Mouse (Mus musculus) liver, postnatal 0 days (tissue): Measurements from ENCODE around the gene Ube2j2. TPM values are rescaled to one million over a fixed set of nuclear protein-coding genes. Genes with fewer than 3 reads are reported as not detected.

ENCODE experiments used
- ATAC-seq: fragments of 200-750 bp; cut with Nextera tagmentation; 2 replicates; pipeline ENCODE4 v1.8.0; 2017; ENCODE audit warnings: mild to moderate bottlenecking, moderate library complexity
- DNase-seq: peaks from one replicate; pipeline ENCODE4 v3.0.0-alpha.2; 2016
- H3K27ac ChIP-seq: fragments of 300-500 bp; sonication (generic); 2 replicates; pipeline ENCODE4 v1.5.1; 2014; ENCODE audit warnings: antibody characterized with exemption, moderate library complexity, mild to moderate bottlenecking, low read depth
- H3K27me3 ChIP-seq: fragments of 300-500 bp; sonication (generic); 2 replicates; pipeline ENCODE4 v1.6.1; 2014; ENCODE audit warnings: low read length, control low read depth, mixed read lengths; ENCODE audit not compliant: insufficient read depth
- H3K36me3 ChIP-seq: fragments of 300-500 bp; sonication (generic); replicated peaks from 2 replicates; pipeline ENCODE4 v1.6.1; 2014; ENCODE audit warnings: mild to moderate bottlenecking, control low read depth, low read length, moderate library complexity, mixed read lengths; ENCODE audit not compliant: insufficient read depth
- H3K4me1 ChIP-seq: fragments of 300-500 bp; sonication (generic); 2 replicates; pipeline ENCODE4 v1.6.1; 2014; ENCODE audit warnings: antibody characterized with exemption, mild to moderate bottlenecking, control low read depth; ENCODE audit not compliant: insufficient read depth
- H3K4me2 ChIP-seq: fragments of 300-500 bp; sonication (generic); 2 replicates; pipeline ENCODE4 v1.6.1; 2014; ENCODE audit warnings: low read depth, mild to moderate bottlenecking, low read length, moderate library complexity, mixed read lengths
- H3K4me3 ChIP-seq: fragments of 300-500 bp; sonication (generic); 2 replicates; pipeline ENCODE4 v1.5.1; 2014; ENCODE audit warnings: low read depth, low read length
- H3K9ac ChIP-seq: fragments of 300-500 bp; sonication (generic); replicated peaks from 2 replicates; pipeline ENCODE4 v1.6.1; 2014; ENCODE audit warnings: mild to moderate bottlenecking, moderate library complexity
- H3K9me3 ChIP-seq: fragments of 300-500 bp; sonication (generic); 2 replicates; pipeline ENCODE4 v1.6.1; 2016; ENCODE audit warnings: mild to moderate bottlenecking, control low read depth, low read length, mixed read lengths
- CTCF ChIP-seq: sonication (generic); IDR thresholded peaks from 2 replicates; pipeline ENCODE4 v1.5.1; 2016; ENCODE audit warnings: antibody characterized with exemption, low read depth
- EP300 ChIP-seq: IDR thresholded peaks from 2 replicates; pipeline ENCODE4 v1.6.1; 2016; ENCODE audit warnings: antibody characterized with exemption, low read depth, mild to moderate bottlenecking
- WGBS: fragments of 180-500 bp; shearing (Covaris S2); extraction: QIAGEN DNeasy Blood & Tissue Kit; methylation state at CpG from one replicate; pipeline ENCODE4 v1.1.7; 2014; ENCODE audit not compliant: insufficient replicate concordance; 5-methylcytosine and 5-hydroxymethylcytosine counted together
- microRNA-seq: library from miRNA; unstranded; fragments of <30 nt; microRNA quantifications from one replicate; pipeline ENCODE4, GENCODE M21; 2016
- polyA plus RNA-seq: library from polyadenylated mRNA; unstranded; fragments of >200 nt; fragmentation: Nextera tagmentation; extraction: Ambion mirVana; gene quantifications from 2 replicates; pipeline ENCODE4 v1.2.1, GENCODE M21; 2015

Gene Ube2j2
- polyA plus RNA-seq, 1 experiment from 2014 or later, result 45.9 TPM

- H3K9me3 ChIP-seq, result no peaks in the 10 kb centered on the region
- peak overlapping the region; percentile 65 for H3K9ac ChIP-seq
- H3K4me2 ChIP-seq, result peak overlapping the region; percentile 97
- 22% methylated on average over 37 of the region's 37 CpGs for WGBS
- ATAC-seq (no peak), DNase-seq (no peak)
- H3K4me1 ChIP-seq, result peaks cover 34% of the 10 kb centered on the region
- peak overlapping the region; percentile 99 for H3K4me3 ChIP-seq
- H3K36me3 ChIP-seq, result peaks cover 10% of the 10 kb centered on the region
- TF ChIP-seq EP300 (no peak), CTCF (no peak)
- no peaks in the 10 kb centered on the region for H3K27me3 ChIP-seq
- H3K27ac ChIP-seq, result peak overlapping the region; percentile 89
Measured at GRCm38 (mm10) chr4:155991908-155992230, 48.2 kb downstream of the Ube2j2 start.

- H3K9me3 ChIP-seq, result no peaks in the 10 kb centered on the region
- no peaks in the 10 kb centered on the region for H3K27me3 ChIP-seq
- peak; percentile 91 for DNase-seq
- 2% methylated on average over 74 of the region's 99 CpGs for whole genome bisulfite sequencing
- H3K9ac ChIP-seq, result peak within 1 kb of the TSS; percentile 97
- H3K4me2 ChIP-seq, result peak within 1 kb of the TSS; percentile 97
- peak within 1 kb of the TSS; percentile 99 for H3K4me3 ChIP-seq
- H3K27ac ChIP-seq, result peak within 1 kb of the TSS; percentile 93
- peaks cover 16% of the 10 kb centered on the region for H3K36me3 ChIP-seq
- peak; percentile 81 for TF ChIP-seq CTCF
- TF ChIP-seq EP300, result no peak
- peak; percentile 87 for ATAC-seq
- peaks cover 34% of the 10 kb centered on the region for H3K4me1 ChIP-seq
Measured at GRCm38 (mm10) chr4:155992241-155992905, 48.7 kb downstream of the Ube2j2 start, which contains the start of the genes B3galt6 and Sdf4. TSS of gene B3galt6 (minus strand) at chr4:155992649. TSS of gene Sdf4 (plus strand) at chr4:155992872.

- TF ChIP-seq CTCF, result peak; percentile 14; the same call in 1 of the 2 replicates
- TF ChIP-seq EP300, result peak; percentile 66
- Histone ChIP-seq H3K9ac (peak overlapping the region; percentile 97), H3K27ac (peak overlapping the region; percentile 93), H3K36me3 (peaks cover 20% of the 10 kb centered on the region), H3K4me2 (peak overlapping the region; percentile 78), H3K4me1 (peaks cover 32% of the 10 kb centered on the region), H3K9me3 (no peaks in the 10 kb centered on the region), H3K27me3 (no peaks in the 10 kb centered on the region), H3K4me3 (peak overlapping the region; percentile 99)
- DNase-seq (peak; percentile 97), ATAC-seq (peak; percentile 79)
- WGBS, result 2% methylated on average over 60 of the region's 70 CpGs
Measured at GRCm38 (mm10) chr4:155992906-155993547, 49.4 kb downstream of the Ube2j2 start.

GRCm38 (mm10) chr4:155993606-155994005 is 50.0 kb downstream of the Ube2j2 start:
- Histone ChIP-seq H3K4me2 (peak overlapping the region; percentile 78), H3K9me3 (no peaks in the 10 kb centered on the region), H3K4me3 (peak overlapping the region; percentile 99), H3K4me1 (peaks cover 31% of the 10 kb centered on the region), H3K27me3 (no peaks in the 10 kb centered on the region), H3K9ac (peak overlapping the region; percentile 97), H3K36me3 (peaks cover 21% of the 10 kb centered on the region), H3K27ac (peak overlapping the region; percentile 93)
- DNase-seq (no peak), ATAC-seq (no peak)
- whole genome bisulfite sequencing, result 5% methylated on average over 15 of the region's 15 CpGs
- TF ChIP-seq CTCF, result no peak
- no peak for TF ChIP-seq EP300

GRCm38 (mm10) chr4:156004109-156004508 is 60.5 kb downstream of the Ube2j2 start:
- no peak for ATAC-seq
- TF ChIP-seq CTCF (no peak), EP300 (no peak)
- H3K4me2 ChIP-seq, result no peak overlapping the region
- H3K27ac ChIP-seq, result no peak overlapping the region
- H3K9ac ChIP-seq, result no peak overlapping the region
- no peak overlapping the region for H3K4me3 ChIP-seq
- H3K36me3 ChIP-seq, result peaks cover 82% of the 10 kb centered on the region
- no peaks in the 10 kb centered on the region for H3K4me1 ChIP-seq
- no peak for DNase-seq
- 88% methylated on average over 3 of the region's 3 CpGs for WGBS
- no peaks in the 10 kb centered on the region for H3K9me3 ChIP-seq
- no peaks in the 10 kb centered on the region for H3K27me3 ChIP-seq

GRCm38 (mm10) chr4:156008369-156008768 is 64.7 kb downstream of the Ube2j2 start:
- Histone ChIP-seq H3K4me1 (no peaks in the 10 kb centered on the region), H3K27me3 (no peaks in the 10 kb centered on the region), H3K4me3 (no peak overlapping the region), H3K9me3 (no peaks in the 10 kb centered on the region), H3K9ac (no peak overlapping the region), H3K27ac (no peak overlapping the region), H3K36me3 (peaks cover 85% of the 10 kb centered on the region), H3K4me2 (no peak overlapping the region)
- TF ChIP-seq EP300, result no peak
- no peak for TF ChIP-seq CTCF
- WGBS, result 89% methylated on average over 4 of the region's 4 CpGs
- DNase-seq (no peak), ATAC-seq (no peak)

Small RNA genes lying within 50 kb of the gene (microRNA-seq; reads per million reads assigned to microRNA genes)
- not detected for gene Gm22991

Other genes with a start within 250 kb of the Ube2j2 start
- 0.27 and 0.41 TPM in 2 replicates for gene Fndc10, start 249.5 kb upstream of the Ube2j2 start, polyA plus RNA-seq
- gene Ssu72, start 239.0 kb upstream of the Ube2j2 start, polyA plus RNA-seq, result 66.6 and 66.9 TPM in 2 replicates
- gene Tmem240, start 209.0 kb upstream of the Ube2j2 start, polyA plus RNA-seq, result 0.02 and 0.06 TPM in 2 replicates
- 44.7 and 45.0 TPM in 2 replicates for gene Atad3a, start 182.7 kb upstream of the Ube2j2 start, polyA plus RNA-seq
- 0.25 and 0.28 TPM in 2 replicates for gene Vwa1, start 169.1 kb upstream of the Ube2j2 start, polyA plus RNA-seq
- 0.21 and 0.40 TPM in 2 replicates for gene Tmem88b, start 158.0 kb upstream of the Ube2j2 start, polyA plus RNA-seq
- gene Ankrd65, start 153.4 kb upstream of the Ube2j2 start, polyA plus RNA-seq, result 0.34 and 0.46 TPM in 2 replicates
- 167 and 171 TPM in 2 replicates for gene Mrpl20, start 141.0 kb upstream of the Ube2j2 start, polyA plus RNA-seq
- gene Ccnl2, start 131.3 kb upstream of the Ube2j2 start, polyA plus RNA-seq, result 47.7 and 52.5 TPM in 2 replicates
- gene Aurkaip1, start 112.6 kb upstream of the Ube2j2 start, polyA plus RNA-seq, result 89.9 and 92.7 TPM in 2 replicates
- 13.7 and 14.4 TPM in 2 replicates for gene Mxra8, start 104.2 kb upstream of the Ube2j2 start, polyA plus RNA-seq
- gene Dvl1, start 96.4 kb upstream of the Ube2j2 start, polyA plus RNA-seq, result 5.1 and 5.7 TPM in 2 replicates
- gene Tas1r3, start 80.5 kb upstream of the Ube2j2 start, polyA plus RNA-seq, result 0.08 and 0.09 TPM in 2 replicates
- 8.1 and 8.4 TPM in 2 replicates for gene Cptp, start 74.4 kb upstream of the Ube2j2 start, polyA plus RNA-seq
- gene Ints11, start 74.3 kb upstream of the Ube2j2 start, polyA plus RNA-seq, result 14.9 and 17.4 TPM in 2 replicates
- 14.1 and 15.3 TPM in 2 replicates for gene Pusl1, start 52.0 kb upstream of the Ube2j2 start, polyA plus RNA-seq
- gene Acap3, start 52.0 kb upstream of the Ube2j2 start, polyA plus RNA-seq, result 2.1 and 2.8 TPM in 2 replicates
- 39.5 and 39.7 TPM in 2 replicates for gene C1qtnf12, start 18.5 kb downstream of the Ube2j2 start, polyA plus RNA-seq
- 3.5 and 4.7 TPM in 2 replicates for gene B3galt6, start 48.8 kb downstream of the Ube2j2 start, polyA plus RNA-seq
- 91.5 and 94.2 TPM in 2 replicates for gene Sdf4, start 49.0 kb downstream of the Ube2j2 start, polyA plus RNA-seq
- 0.26 and 0.36 TPM in 2 replicates for gene Tnfrsf4, start 70.0 kb downstream of the Ube2j2 start, polyA plus RNA-seq
- 0.78 and 1.2 TPM in 2 replicates for gene Tnfrsf18, start 82.3 kb downstream of the Ube2j2 start, polyA plus RNA-seq
- gene Ttll10, start 115.6 kb downstream of the Ube2j2 start, polyA plus RNA-seq, result 0.15 and 0.31 TPM in 2 replicates
- gene 9430015G10Rik, start 166.2 kb downstream of the Ube2j2 start, polyA plus RNA-seq, result 3.1 and 3.9 TPM in 2 replicates
- 0.06 and 0.07 TPM in 2 replicates for gene Rnf223, start 186.7 kb downstream of the Ube2j2 start, polyA plus RNA-seq